Mouse (Mus musculus): ENCODE results near the gene Csnk1e. TPM values are rescaled to one million over a fixed set of nuclear protein-coding genes. Genes with fewer than 3 reads are reported as not detected.

The Csnk1e gene
- polyA plus RNA-seq, 1 experiment = 31.5 TPM

GRCm38 (mm10) chr15:79430461-79431000 is 24.8 kb downstream of the Csnk1e start:
- WGBS = 77% methylated on average over 10 of the region's 10 CpGs
- Histone ChIP-seq H3K4me3 (ENCODE audit: insufficient read depth, low read depth, low read length) (no peak overlapping the region), H3K27ac (ENCODE audit: insufficient read depth, low read depth, low read length) (no peak overlapping the region), H3K27me3 (replicated peaks; ENCODE audit: control insufficient read depth, insufficient read depth, low read length) (no peaks in the 10 kb centered on the region), H3K4me1 (ENCODE audit: control insufficient read depth, insufficient read depth, low read length) (peaks cover 13% of the 10 kb centered on the region), H3K36me3 (ENCODE audit: control insufficient read depth, insufficient read depth, low read length) (no peaks in the 10 kb centered on the region)
- no peak for DNase-seq
- TF ChIP-seq POLR2A (IDR thresholded peaks at IDR 0.05; ENCODE audit: low read depth, low read length) = no peak
- no peak for TF ChIP-seq CTCF (conservative IDR thresholded peaks at IDR 0.05; ENCODE audit: insufficient read depth, insufficient read length, low read depth, low read length)

GRCm38 (mm10) chr15:79429994-79430393 is 25.4 kb downstream of the Csnk1e start:
- no peaks in the 10 kb centered on the region for H3K27me3 ChIP-seq (replicated peaks; ENCODE audit: control insufficient read depth, insufficient read depth, low read length)
- no peak overlapping the region for H3K27ac ChIP-seq (ENCODE audit: insufficient read depth, low read depth, low read length)
- H3K36me3 ChIP-seq (ENCODE audit: control insufficient read depth, insufficient read depth, low read length) = no peaks in the 10 kb centered on the region
- 38% methylated on average over 9 of the region's 9 CpGs for WGBS
- H3K4me1 ChIP-seq (ENCODE audit: control insufficient read depth, insufficient read depth, low read length) = peaks cover 8% of the 10 kb centered on the region; the same call in 1 of the 2 replicates
- TF ChIP-seq CTCF (conservative IDR thresholded peaks at IDR 0.05; ENCODE audit: insufficient read depth, insufficient read length, low read depth, low read length) (no peak), POLR2A (IDR thresholded peaks at IDR 0.05; ENCODE audit: low read depth, low read length) (no peak)
- H3K4me3 ChIP-seq (ENCODE audit: insufficient read depth, low read depth, low read length) = no peak overlapping the region
- peak; percentile 57 for DNase-seq

- TF ChIP-seq POLR2A (IDR thresholded peaks at IDR 0.05; ENCODE audit: low read depth, low read length) (no peak), CTCF (conservative IDR thresholded peaks at IDR 0.05; ENCODE audit: insufficient read depth, insufficient read length, low read depth, low read length) (no peak)
- Histone ChIP-seq H3K4me3 (ENCODE audit: insufficient read depth, low read depth, low read length) (no peak overlapping the region), H3K4me1 (ENCODE audit: control insufficient read depth, insufficient read depth, low read length) (0 out of 2 replicates have a peak, but pooled peaks cover 4% of the 10 kb centered on the region), H3K36me3 (ENCODE audit: control insufficient read depth, insufficient read depth, low read length) (no peaks in the 10 kb centered on the region), H3K27ac (ENCODE audit: insufficient read depth, low read depth, low read length) (no peak overlapping the region), H3K27me3 (replicated peaks; ENCODE audit: control insufficient read depth, insufficient read depth, low read length) (no peaks in the 10 kb centered on the region)
- DNase-seq = no peak
- 88% methylated on average over 12 of the region's 12 CpGs for WGBS
Observed at GRCm38 (mm10) chr15:79429527-79429926, 25.8 kb downstream of the Csnk1e start.

GRCm38 (mm10) chr15:79428616-79429015 is 26.8 kb downstream of the Csnk1e start:
- no peak for DNase-seq
- no peak overlapping the region for H3K4me3 ChIP-seq (ENCODE audit: insufficient read depth, low read depth, low read length)
- H3K27ac ChIP-seq (ENCODE audit: insufficient read depth, low read depth, low read length) = no peak overlapping the region
- no peaks in the 10 kb centered on the region for H3K36me3 ChIP-seq (ENCODE audit: control insufficient read depth, insufficient read depth, low read length)
- H3K4me1 ChIP-seq (ENCODE audit: control insufficient read depth, insufficient read depth, low read length) = 0 out of 2 replicates have a peak, but pooled peaks cover 4% of the 10 kb centered on the region
- WGBS = 82% methylated on average over 4 of the region's 4 CpGs
- TF ChIP-seq CTCF (conservative IDR thresholded peaks at IDR 0.05; ENCODE audit: insufficient read depth, insufficient read length, low read depth, low read length) = no peak
- no peak for TF ChIP-seq POLR2A (IDR thresholded peaks at IDR 0.05; ENCODE audit: low read depth, low read length)
- no peaks in the 10 kb centered on the region for H3K27me3 ChIP-seq (replicated peaks; ENCODE audit: control insufficient read depth, insufficient read depth, low read length)

GRCm38 (mm10) chr15:79427516-79427915 is 27.9 kb downstream of the Csnk1e start:
- Histone ChIP-seq H3K4me1 (ENCODE audit: control insufficient read depth, insufficient read depth, low read length) (0 out of 2 replicates have a peak, but pooled peaks cover 4% of the 10 kb centered on the region), H3K4me3 (ENCODE audit: insufficient read depth, low read depth, low read length) (no peak overlapping the region), H3K36me3 (ENCODE audit: control insufficient read depth, insufficient read depth, low read length) (no peaks in the 10 kb centered on the region), H3K27ac (ENCODE audit: insufficient read depth, low read depth, low read length) (no peak overlapping the region), H3K27me3 (replicated peaks; ENCODE audit: control insufficient read depth, insufficient read depth, low read length) (no peaks in the 10 kb centered on the region)
- no peak for DNase-seq
- WGBS = 81% methylated on average over 6 of the region's 6 CpGs
- no peak for TF ChIP-seq CTCF (conservative IDR thresholded peaks at IDR 0.05; ENCODE audit: insufficient read depth, insufficient read length, low read depth, low read length)
- no peak for TF ChIP-seq POLR2A (IDR thresholded peaks at IDR 0.05; ENCODE audit: low read depth, low read length)

GRCm38 (mm10) chr15:79425516-79425915 is 29.9 kb downstream of the Csnk1e start:
- no peaks in the 10 kb centered on the region for H3K4me1 ChIP-seq (ENCODE audit: control insufficient read depth, insufficient read depth, low read length)
- H3K36me3 ChIP-seq (ENCODE audit: control insufficient read depth, insufficient read depth, low read length) = no peaks in the 10 kb centered on the region
- DNase-seq = peak; percentile 82
- no peak overlapping the region for H3K4me3 ChIP-seq (ENCODE audit: insufficient read depth, low read depth, low read length)
- H3K27me3 ChIP-seq (replicated peaks; ENCODE audit: control insufficient read depth, insufficient read depth, low read length) = no peaks in the 10 kb centered on the region
- no peak for TF ChIP-seq POLR2A (IDR thresholded peaks at IDR 0.05; ENCODE audit: low read depth, low read length)
- no peak for TF ChIP-seq CTCF (conservative IDR thresholded peaks at IDR 0.05; ENCODE audit: insufficient read depth, insufficient read length, low read depth, low read length)
- WGBS = 64% methylated on average over 11 of the region's 11 CpGs
- no peak overlapping the region for H3K27ac ChIP-seq (ENCODE audit: insufficient read depth, low read depth, low read length)

GRCm38 (mm10) chr15:79424602-79425001 is 30.8 kb downstream of the Csnk1e start:
- 93% methylated on average over 17 of the region's 17 CpGs for WGBS
- no peaks in the 10 kb centered on the region for H3K36me3 ChIP-seq (ENCODE audit: control insufficient read depth, insufficient read depth, low read length)
- no peaks in the 10 kb centered on the region for H3K4me1 ChIP-seq (ENCODE audit: control insufficient read depth, insufficient read depth, low read length)
- no peak overlapping the region for H3K27ac ChIP-seq (ENCODE audit: insufficient read depth, low read depth, low read length)
- H3K4me3 ChIP-seq (ENCODE audit: insufficient read depth, low read depth, low read length) = no peak overlapping the region
- H3K27me3 ChIP-seq (replicated peaks; ENCODE audit: control insufficient read depth, insufficient read depth, low read length) = no peaks in the 10 kb centered on the region
- no peak for TF ChIP-seq CTCF (conservative IDR thresholded peaks at IDR 0.05; ENCODE audit: insufficient read depth, insufficient read length, low read depth, low read length)
- no peak for TF ChIP-seq POLR2A (IDR thresholded peaks at IDR 0.05; ENCODE audit: low read depth, low read length)
- DNase-seq = no peak
